Mouse (Mus musculus) CH12F3 (cell line): Measurements from ENCODE around the gene Krt17.
"Not testable (repeated sequence)": the region's sequence is repeated elsewhere in the genome, so short reads cannot be mapped to it uniquely, and the experiment has no call there.

Source experiments
- in situ Hi-C: fragments of 300-500 bp; cut with MboI; formaldehyde crosslinking; loops from 2 replicates; pipeline ENCODE4 v1.14.3; 2020; ENCODE audit warnings: low sequenced_read_pairs

The Krt17 gene

DNA sequence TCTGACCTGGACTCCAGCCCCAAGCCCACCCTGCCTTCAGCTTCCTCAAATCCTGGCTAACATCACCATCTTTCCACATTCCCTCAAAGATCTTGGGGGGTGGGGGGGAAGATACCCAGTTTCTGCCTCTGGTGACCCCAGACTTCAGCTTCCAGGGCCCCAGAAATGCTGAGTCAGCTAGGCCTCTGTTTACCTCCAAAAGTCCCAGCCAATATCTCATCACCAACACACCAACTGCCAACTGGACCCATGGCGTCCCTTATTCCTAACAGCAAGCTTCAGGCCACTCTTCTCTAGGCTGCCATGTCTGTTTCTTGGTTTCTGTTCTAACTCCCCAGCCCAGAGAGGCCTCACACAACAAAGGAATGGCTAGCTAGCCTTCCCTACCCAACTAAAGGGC is 11.0 kb upstream of the Krt17 start:
- in situ Hi-C loops = no loop called here

DNA sequence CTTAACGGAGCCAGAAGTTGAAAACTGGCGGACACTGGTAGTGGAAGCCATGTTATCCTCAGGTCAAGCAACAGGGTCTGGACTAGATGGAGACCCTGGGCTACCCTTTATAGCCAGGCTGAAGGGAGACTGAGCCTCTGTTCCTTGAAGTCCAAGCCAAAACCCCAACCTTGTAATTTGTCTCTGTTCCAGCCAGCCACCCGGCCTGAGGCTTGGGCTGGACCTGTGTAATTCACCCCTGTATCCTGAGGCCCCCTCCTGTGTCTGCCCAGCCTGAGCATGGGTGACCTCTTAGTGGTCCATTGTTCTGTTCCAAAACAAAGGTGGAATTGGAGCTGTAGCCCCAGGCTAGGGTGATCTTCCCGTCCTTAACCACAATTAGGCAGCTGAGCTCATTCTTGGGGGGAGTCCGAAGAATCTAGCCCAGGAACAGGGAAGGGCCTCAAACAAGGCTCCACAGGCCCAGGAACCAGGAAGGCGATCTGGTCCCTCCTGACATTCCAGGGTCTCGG is 9.0 kb upstream of the Krt17 start, which contains the start of gene Krt42:
Gene Krt42, minus strand, starts transcription at position 51 of the 512 bp plus-strand sequence.
- in situ Hi-C loops = no loop called here

DNA sequence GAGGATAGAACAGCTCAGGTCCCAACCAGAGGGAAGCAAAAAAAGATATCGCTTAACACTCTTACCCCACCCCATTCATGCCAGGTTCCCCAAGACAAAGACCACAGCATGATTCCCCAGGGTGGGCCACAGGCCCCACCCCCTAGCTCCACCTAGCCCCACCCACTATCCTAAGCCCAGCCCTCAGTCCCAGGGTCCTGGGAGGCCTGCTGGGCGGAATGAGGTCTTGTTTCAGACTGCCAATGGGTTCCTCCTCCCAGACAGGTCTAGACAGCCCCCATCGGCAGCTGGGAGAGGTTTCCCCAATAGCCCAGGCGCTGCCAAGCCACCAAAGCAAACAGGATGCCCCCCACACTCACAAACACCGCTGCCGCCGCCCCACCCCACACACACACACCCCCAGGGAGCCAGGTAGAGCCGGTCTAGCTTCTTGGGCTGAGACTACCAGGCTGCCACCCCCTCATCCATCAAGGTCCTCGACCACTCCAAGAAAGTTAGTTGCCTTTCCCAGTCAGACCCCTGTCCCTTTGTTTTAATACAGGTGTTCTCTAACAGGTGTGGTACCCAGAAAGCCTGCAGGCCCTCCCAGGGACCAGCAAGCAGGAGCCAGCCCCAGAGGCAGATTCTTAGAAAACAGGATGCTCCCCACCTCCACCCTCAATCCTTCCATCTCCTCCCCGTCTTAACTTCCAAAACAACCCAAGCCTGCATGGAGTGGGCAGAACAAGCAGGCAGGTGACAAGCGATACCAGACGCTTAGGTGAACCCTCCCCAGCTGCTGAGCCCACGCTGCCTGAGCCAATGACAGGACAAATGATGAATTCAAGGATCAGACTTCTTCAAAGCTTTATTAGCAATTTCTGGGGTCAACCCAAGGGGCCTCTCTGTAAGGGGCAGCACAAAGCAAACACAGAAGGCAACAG is 1.5 kb upstream of the Krt17 start:
- in situ Hi-C loops = no loop called here

DNA sequence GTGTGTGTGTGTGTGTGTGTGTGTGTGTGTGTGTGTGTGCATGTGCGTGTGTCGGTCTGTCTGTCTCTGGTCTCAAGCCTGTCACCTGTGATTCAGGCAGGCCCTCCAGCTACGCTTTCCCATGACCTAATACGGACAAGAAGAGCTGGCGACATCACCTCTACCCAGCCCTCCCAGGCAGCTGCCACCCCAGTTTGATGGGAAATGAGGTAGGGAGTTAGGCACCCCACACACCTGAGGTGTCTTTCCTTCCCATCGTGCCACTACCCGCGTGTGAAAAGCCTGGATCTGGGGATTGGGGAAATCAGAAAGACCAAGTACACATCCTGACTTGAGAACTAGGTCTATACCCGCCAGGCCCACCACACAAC is 391 bp upstream of the Krt17 start:
- in situ Hi-C loops = no loop called here

DNA sequence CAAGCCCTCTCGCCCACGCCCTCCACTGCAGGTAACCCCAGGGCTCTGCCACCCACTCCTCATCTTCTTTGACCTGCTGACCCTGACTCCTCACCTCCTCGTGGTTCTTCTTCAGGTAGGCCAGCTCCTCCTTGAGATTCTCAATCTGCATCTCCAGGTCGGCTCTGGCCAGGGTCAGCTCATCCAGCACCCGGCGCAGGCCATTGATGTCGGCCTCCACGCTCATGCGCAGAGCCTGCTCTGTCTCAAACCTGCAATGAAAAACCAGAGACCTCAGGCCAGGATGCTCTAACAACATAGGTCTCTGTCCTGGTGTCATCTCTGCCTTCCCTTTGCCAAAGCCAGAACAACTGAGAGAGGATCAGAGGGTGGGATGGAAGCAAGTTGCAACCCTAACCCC is 1.8 kb downstream of the Krt17 start:
- in situ Hi-C loops = no loop called here

DNA sequence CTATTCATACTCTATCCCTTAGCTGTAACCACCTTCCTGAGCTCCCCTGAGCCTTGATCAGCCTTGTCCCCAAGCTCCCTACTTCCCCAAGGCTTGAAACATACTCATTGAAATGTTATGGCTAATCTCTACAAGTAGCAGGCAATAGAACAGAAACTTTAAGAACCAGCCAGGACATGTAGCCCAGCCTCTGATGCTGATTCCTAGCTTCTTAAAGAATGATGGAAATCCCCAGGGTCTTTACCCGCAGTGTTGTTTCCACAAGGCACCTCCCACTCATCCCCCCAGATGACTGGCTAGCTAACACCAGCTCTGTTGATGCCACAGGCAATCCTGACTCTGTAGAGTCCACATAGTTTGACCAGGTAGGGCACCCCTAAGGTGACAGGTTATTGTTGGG is 2.9 kb downstream of the Krt17 start:
- in situ Hi-C loops = no loop called here

DNA sequence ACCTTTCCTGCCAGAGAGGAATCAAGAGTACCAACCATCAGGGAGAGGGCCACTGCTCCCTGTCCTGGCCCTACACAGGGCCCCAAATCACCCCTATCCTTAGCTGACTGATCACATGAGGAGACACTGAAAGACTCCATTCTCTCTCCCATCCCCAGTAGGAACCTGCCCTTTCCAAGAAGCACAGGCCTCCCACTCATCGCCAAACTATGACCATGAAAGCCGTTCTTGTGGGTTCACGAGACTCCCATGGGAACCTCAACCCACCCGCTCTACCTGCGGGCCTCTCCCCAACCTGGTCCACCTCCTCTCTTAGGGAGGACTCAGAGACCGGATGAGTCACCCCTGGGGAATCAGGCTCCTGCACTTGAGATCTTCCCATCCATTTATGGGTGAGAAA is 5.3 kb downstream of the Krt17 start:
- in situ Hi-C loops = no loop called here

DNA sequence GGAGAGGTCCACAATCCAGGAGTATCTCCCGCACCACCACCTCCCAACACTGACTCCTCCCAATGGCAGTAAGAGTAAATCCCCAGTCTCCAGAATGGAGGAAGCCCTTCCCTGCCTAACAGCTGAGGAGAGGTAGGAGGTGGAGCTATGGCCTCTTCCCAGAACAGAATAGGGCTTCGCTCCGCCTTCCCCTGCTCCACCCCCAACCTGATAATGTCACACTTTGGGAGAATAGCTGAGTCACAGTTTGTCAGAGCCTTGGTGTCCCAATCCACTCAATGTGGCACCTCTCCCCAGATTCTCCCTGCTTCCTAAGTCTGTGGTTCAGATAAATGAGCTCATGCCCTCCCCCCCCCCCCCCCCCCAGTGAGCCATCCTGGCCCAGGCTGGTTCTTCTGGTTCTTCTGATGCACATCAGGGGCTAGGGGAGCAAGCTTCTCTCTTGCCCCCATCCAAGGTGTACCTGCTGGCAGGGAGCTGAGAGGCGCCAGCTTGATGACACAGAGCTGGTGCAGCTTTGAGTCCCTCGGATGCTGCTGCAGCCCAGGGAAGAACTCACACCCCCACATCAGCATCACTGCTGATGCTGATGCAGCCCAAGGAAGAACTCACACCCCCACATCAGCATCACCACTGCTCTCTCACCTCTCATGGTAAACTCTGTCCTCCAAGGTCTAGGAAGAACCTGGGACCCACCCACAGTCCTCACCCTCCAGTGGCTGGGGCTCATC is 6.3 kb downstream of the Krt17 start:
- in situ Hi-C loops = no loop called here

DNA sequence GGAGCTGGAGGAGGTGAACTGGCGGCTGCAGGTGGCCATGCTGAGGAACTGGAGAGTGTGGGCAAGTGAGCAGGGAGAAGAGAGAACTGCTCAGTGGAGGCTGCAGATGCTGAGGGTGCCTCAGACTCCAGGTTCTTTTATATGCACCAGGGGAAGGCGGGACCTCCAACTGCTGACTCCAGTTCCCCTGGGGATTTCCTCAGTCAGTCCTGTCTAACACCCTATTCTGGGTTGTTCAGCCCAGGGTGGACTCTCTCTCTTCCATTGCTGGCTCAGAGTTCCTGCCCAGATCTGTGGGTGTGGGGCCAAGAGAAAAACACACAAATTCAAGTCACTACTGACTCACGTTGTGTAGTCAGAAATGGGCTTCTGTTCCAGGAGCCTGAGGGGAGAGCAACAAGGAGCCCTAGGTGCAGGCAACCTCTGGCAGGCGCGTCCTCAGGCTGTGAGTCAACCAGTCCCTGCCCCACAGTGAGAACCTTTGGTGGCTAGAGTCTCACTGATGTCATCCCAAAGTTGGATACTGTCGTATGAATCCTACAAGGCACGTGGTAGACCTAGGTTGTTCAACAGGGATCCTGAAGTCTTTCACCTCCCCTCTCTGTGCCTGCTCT is 11.9 kb downstream of the Krt17 start, which contains the start of gene Krt16:
Gene Krt16, minus strand, starts transcription at position 51 of the 614 bp plus-strand sequence.
- in situ Hi-C loops = no loop called here

DNA sequence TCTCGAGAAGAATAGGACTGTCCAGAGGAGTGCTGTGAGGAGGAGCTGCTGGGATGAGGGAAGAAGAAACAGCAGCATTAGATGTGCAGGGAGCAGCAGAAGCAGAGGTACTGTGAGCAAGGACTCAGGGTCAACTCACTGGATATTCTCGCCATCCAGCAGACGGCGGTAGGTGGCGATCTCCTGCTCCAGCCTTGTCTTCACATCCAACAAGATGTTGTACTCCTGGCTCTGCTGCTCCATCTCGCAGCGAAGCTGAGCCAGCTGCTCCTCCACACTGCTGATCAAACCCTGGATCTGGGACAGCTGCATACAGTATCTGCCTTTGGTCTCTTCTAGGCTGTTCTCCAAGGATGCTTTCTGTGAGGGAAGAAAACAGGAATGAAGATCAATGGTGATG is 14.4 kb downstream of the Krt17 start:
- in situ Hi-C loops = not testable (repeated sequence)

DNA sequence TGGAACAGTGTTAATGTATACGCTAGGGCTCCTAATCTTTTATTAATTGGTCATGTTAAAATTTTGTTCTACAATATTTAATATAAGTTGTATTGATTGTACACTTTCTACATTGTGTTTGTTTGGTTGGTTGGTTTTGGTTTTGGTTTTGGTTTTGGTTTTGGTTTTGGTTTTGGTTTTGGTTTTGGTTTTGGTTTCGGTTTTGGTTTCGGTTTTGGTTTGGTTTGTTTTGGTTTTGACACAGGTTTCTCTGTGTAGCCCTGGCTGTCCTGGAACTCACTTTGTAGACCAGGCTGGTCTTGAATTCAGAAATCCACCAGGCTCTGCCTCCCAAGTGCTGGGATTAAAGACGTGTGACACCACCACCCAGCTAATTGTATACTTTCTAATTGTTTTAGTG is 20.6 kb downstream of the Krt17 start:
- in situ Hi-C loops = not testable (repeated sequence)

DNA sequence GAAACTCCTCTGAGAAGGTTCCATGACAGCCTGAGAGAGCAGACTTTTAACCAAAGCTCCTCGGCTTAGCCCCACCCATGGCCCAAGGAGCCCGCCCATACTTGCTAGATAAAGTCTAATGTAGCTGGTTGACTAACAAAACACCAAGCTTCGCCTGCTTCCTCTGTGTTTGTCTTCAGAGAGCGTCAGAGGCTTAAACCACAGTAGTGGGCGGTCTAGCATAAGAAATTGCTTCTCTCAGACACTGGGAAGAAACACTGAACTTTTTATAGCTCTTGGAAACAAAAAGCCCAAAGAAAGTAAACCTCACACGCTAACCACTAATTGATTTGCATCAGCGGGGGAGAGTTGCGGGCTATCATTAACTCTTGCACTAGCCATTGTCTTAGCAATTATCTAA is 39.1 kb downstream of the Krt17 start:
- in situ Hi-C loops = no loop called here

DNA sequence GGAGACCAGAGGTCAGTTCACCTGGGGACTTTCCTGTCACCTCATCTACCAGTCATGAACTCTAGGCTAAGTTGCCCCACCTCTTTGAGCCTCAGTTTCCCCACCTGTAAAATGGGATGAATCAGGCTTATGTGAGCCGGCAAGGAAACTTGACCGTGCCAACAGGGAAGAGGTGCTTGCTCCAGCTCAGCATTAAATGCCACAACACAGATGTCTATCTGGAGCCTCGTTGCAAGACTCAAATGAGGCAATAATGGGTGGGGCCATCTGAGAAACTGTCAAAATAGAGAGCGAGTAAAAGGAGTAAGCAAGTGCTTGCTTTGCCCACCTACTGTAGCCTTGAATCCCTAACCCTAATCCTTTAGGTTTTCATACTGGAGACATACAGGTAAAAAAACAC is 41.5 kb downstream of the Krt17 start:
- in situ Hi-C loops = no loop called here

DNA sequence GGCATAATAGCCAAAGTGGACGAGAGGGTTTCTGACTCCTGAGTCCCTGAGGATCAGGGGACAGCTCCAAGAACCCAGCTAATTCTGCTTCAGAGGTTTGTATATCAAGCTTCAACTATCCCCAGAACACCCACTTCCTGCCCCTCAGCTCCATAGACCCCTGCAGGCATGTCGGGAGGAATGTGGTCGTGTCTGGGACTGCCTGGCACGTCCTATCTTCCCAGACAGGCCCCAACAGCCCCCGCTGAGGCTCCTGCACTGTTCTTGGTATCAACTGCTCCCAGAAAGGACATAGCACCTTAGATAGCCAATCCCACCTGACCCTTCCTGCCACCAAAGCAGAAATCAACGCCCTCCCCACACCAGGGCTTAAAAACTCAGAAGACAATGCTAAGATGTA is 52.3 kb downstream of the Krt17 start:
- in situ Hi-C loops = no loop called here

DNA sequence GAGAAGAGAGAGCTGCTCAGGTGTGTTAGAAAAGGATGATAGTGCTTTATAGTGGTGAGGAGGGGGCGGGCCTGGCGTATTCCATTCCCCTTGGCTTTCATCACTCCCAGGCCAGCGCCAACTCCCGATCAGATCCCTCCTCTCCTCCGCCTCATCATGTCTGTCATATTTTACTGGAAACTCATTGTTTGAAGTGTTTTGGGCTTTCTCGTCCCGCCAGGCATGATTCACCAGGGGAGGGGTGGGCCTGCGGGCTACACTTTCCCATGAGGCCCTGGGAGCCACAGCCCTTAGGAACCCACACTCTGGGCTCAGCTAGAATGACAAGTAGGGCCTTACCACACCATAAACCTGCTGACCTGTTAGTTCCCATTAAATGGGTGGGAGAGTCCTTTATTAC is 53.3 kb downstream of the Krt17 start, which contains the start of gene Krt14:
Gene Krt14, minus strand, starts transcription at position 51 of the 400 bp plus-strand sequence.
- in situ Hi-C loops = no loop called here
